Mouse (Mus musculus): Measurements from ENCODE around the gene Tmem163.

DNA sequence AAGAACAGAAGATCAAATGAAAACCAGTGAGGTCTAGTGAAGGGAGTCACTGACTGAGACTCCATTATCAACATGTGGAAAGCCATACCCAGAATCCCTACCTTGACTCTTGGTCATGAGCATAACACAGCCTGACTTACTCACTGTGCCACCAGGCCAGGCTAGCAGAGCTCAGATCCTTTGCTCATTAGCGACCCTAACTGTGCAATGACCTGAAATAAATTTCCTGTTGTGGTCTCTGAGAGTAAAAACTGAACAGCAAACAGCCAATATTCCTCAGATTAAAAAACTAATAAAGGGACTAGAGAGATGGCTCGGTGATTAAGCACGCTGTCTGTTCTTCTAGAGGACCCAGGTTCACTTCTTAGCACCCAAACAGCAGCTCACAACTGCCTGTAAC lies 106.2 kb downstream of the Tmem163 start:
- TF ChIP-seq POLR2A (IDR thresholded peaks at IDR 0.05; ENCODE audit: extremely low read depth, insufficient read depth, low read length), result no peak
- TF ChIP-seq CTCF (IDR thresholded peaks at IDR 0.05; ENCODE audit: extremely low read depth, insufficient read depth, low read length), result no peak
